Mouse (Mus musculus) midbrain, postnatal 0 days (tissue): ENCODE measurements around the gene Gyg. TPM values are rescaled to one million over a fixed set of nuclear protein-coding genes. Genes with fewer than 3 reads are reported as not detected.

Source experiments
- ATAC-seq: fragments of 200-750 bp; cut with Nextera tagmentation; 2 replicates; pipeline ENCODE4 v1.8.0; 2017; ENCODE audit warnings: moderate number of reproducible peaks, mild to moderate bottlenecking, moderate TSS enrichment, moderate library complexity; ENCODE audit not compliant: low FRiP score
- DNase-seq: peaks from one replicate; pipeline ENCODE4 v3.0.0-alpha.2; 2015; ENCODE audit warnings: low spot score
- H3K27ac ChIP-seq: fragments of 300-500 bp; sonication (generic); 2 replicates; pipeline ENCODE4 v1.5.1; 2014; ENCODE audit warnings: low read depth, mild to moderate bottlenecking, low read length, mixed read lengths
- H3K27me3 ChIP-seq: fragments of 300-500 bp; sonication (generic); 2 replicates; pipeline ENCODE4 v1.6.1; 2014; ENCODE audit warnings: low read length, control low read depth, mixed read lengths; ENCODE audit not compliant: insufficient read depth
- H3K36me3 ChIP-seq: fragments of 300-500 bp; sonication (generic); 2 replicates; pipeline ENCODE4 v1.6.1; 2014; ENCODE audit warnings: low read length, control low read depth, mixed read lengths; ENCODE audit not compliant: insufficient read depth
- H3K4me1 ChIP-seq: fragments of 300-500 bp; sonication (generic); 2 replicates; pipeline ENCODE4 v1.6.1; 2014; ENCODE audit warnings: mild to moderate bottlenecking, control low read depth, antibody characterized with exemption, low read length, mixed read lengths; ENCODE audit not compliant: insufficient read depth
- H3K4me2 ChIP-seq: fragments of 300-500 bp; sonication (generic); 2 replicates; pipeline ENCODE4 v1.6.1; 2014; ENCODE audit warnings: low read depth, mild to moderate bottlenecking, low read length, mixed read lengths; ENCODE audit not compliant: poor library complexity, severe bottlenecking
- H3K4me3 ChIP-seq: fragments of 300-500 bp; sonication (generic); 2 replicates; pipeline ENCODE4 v1.5.1; 2014; ENCODE audit warnings: low read depth, mild to moderate bottlenecking, low read length, moderate library complexity
- H3K9ac ChIP-seq: fragments of 300-500 bp; sonication (generic); replicated peaks from 2 replicates; pipeline ENCODE4 v1.6.1; 2014; ENCODE audit warnings: mild to moderate bottlenecking, low read length, moderate library complexity, mixed read lengths; ENCODE audit not compliant: poor library complexity, severe bottlenecking
- H3K9me3 ChIP-seq: fragments of 300-500 bp; sonication (generic); 2 replicates; pipeline ENCODE4 v1.6.1; 2016; ENCODE audit warnings: low read length, control low read depth
- CTCF ChIP-seq: IDR thresholded peaks from 2 replicates; pipeline ENCODE4 v1.5.1; 2016; ENCODE audit warnings: antibody characterized with exemption, mild to moderate bottlenecking
- WGBS: fragments of 180-500 bp; shearing (Covaris S2); extraction: QIAGEN DNeasy Blood & Tissue Kit; methylation state at CpG from one replicate; pipeline ENCODE4 v1.1.7; 2014; 5-methylcytosine and 5-hydroxymethylcytosine counted together
- polyA plus RNA-seq: library from polyadenylated mRNA; unstranded; fragments of >200 nt; fragmentation: Nextera tagmentation; extraction: Ambion mirVana; gene quantifications from 2 replicates; pipeline ENCODE4 v1.2.1, GENCODE M21; 2015
- total RNA-seq: library from RNA; depleted of rRNA; stranded (reverse); fragments of >200 nt; gene quantifications from 2 replicates; pipeline ENCODE4 v1.2.3, GENCODE M21; 2014

The Gyg gene
- total and polyA plus RNA-seq, 2 experiments from 2014 or later, result 38.0 to 77.8 TPM

DNA sequence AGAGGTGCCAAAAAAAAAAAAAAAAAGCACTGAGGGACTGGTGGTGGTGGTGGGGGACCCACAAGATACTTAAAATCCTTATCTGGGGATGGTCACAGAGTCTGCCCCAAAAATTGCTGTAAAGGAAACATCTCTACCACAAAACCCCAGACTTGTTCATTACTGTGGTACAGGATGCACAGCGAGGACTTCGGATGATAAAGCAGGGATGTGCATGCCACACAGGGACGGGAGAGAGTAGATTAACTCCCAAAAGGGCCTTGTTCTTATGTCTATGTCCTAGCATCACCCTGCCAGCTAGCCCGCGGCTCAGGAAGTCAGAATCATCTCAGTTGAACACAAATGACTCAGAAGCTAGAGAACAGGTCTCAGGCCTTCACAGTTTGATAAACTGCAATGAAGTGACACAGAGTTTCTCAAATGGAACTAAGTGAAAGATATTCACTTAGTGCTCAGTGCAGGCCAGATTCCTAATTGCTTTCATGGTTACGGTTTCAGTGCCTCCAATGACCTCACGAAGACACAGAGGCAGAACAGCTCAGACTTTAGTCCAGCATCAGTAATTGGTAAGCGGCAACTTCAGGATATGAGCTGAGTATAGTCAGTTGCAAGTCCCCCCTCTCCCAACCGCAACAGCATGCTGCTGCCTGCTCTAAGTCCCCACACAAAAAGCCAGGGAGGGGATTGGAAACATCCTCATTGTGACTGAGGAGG is 18.1 kb downstream of the Gyg start:
- no peak overlapping the region for H3K27ac ChIP-seq
- ATAC-seq (no peak), DNase-seq (no peak)
- no peak overlapping the region for H3K4me3 ChIP-seq
- H3K4me2 ChIP-seq, result no peak overlapping the region
- no peak for TF ChIP-seq CTCF
- WGBS, result 91% methylated on average over 9 of the region's 9 CpGs
- no peak overlapping the region for H3K9ac ChIP-seq
- no peaks in the 10 kb centered on the region for H3K27me3 ChIP-seq
- H3K4me1 ChIP-seq, result no peaks in the 10 kb centered on the region
- H3K36me3 ChIP-seq, result peaks cover 15% of the 10 kb centered on the region
- no peaks in the 10 kb centered on the region for H3K9me3 ChIP-seq

DNA sequence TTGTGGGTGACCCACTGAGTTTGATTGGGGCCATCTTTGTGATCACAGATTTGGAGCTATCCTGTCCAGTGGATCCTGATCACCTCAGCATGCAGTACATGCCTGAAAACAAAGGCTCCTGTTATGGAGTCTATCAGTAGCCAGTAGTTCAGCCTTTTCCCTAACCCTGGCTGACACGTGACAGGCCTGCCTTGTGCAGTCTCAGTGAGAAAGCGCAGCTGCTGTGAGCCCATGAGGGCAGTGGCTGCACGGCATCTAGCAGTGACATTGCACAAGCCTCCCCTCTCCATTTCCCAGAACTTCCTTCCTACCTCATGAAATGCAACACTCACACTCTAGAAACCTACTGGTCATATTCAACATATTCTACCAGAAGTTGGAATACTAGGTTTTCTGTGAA is 20.6 kb downstream of the Gyg start:
- no peak overlapping the region for H3K9ac ChIP-seq
- no peak overlapping the region for H3K27ac ChIP-seq
- H3K4me2 ChIP-seq, result no peak overlapping the region
- DNase-seq, result no peak
- no peaks in the 10 kb centered on the region for H3K4me1 ChIP-seq
- WGBS, result 84% methylated on average over 3 of the region's 3 CpGs
- no peak overlapping the region for H3K4me3 ChIP-seq
- H3K9me3 ChIP-seq, result no peaks in the 10 kb centered on the region
- no peaks in the 10 kb centered on the region for H3K27me3 ChIP-seq
- TF ChIP-seq CTCF, result no peak
- ATAC-seq, result no peak
- H3K36me3 ChIP-seq, result peaks cover 18% of the 10 kb centered on the region

DNA sequence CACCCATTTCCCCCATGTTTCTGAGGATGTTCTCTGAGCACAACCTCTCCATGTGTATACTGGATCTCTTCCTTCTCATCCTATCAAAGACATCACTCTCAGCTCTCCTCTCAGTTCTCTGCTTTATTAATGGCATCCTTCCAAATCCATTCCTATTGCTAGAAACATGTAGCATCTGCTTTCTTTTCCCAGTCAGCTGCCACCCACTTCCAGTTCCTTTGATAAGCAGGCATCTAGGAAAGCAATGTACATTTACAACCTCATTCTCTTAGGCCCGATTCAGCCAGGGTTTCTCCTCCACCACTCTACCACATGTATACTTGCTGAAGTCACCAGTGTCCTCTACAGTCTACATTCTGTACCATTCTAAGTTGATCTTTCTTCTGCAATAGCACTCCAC is 21.4 kb downstream of the Gyg start:
- Histone ChIP-seq H3K27ac (no peak overlapping the region), H3K36me3 (peaks cover 20% of the 10 kb centered on the region), H3K9ac (no peak overlapping the region), H3K4me1 (no peaks in the 10 kb centered on the region), H3K27me3 (no peaks in the 10 kb centered on the region), H3K4me2 (no peak overlapping the region), H3K4me3 (no peak overlapping the region), H3K9me3 (no peaks in the 10 kb centered on the region)
- TF ChIP-seq CTCF, result no peak
- DNase-seq, result no peak
- ATAC-seq, result no peak
- WGBS, result 94% methylated on average over 1 of the region's 1 CpGs

DNA sequence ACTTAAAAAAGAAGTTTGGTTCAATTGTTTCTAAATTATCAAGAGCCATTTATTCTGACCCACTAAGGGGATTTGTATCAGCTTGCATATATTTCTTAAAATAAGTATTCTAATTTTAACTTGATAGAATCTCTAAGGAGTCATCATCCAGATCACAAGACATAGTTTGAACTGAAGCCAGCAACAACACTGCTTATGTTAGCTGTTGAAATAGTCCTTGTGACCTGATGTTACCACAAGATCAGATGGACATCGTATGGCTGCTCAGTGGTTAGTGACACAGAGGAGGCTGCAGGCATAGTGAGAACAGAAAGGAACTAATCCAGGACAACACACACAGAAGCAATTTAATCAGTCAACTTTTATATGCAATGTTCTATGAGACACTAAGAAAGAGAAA is 22.4 kb downstream of the Gyg start:
- ATAC-seq (no peak), DNase-seq (no peak)
- H3K4me2 ChIP-seq, result no peak overlapping the region
- peaks cover 25% of the 10 kb centered on the region for H3K36me3 ChIP-seq
- H3K4me1 ChIP-seq, result no peaks in the 10 kb centered on the region
- no peak overlapping the region for H3K4me3 ChIP-seq
- H3K9me3 ChIP-seq, result no peaks in the 10 kb centered on the region
- TF ChIP-seq CTCF, result no peak
- no peak overlapping the region for H3K27ac ChIP-seq
- WGBS, result 95% methylated on average over 1 of the region's 1 CpGs
- H3K27me3 ChIP-seq, result no peaks in the 10 kb centered on the region
- no peak overlapping the region for H3K9ac ChIP-seq

DNA sequence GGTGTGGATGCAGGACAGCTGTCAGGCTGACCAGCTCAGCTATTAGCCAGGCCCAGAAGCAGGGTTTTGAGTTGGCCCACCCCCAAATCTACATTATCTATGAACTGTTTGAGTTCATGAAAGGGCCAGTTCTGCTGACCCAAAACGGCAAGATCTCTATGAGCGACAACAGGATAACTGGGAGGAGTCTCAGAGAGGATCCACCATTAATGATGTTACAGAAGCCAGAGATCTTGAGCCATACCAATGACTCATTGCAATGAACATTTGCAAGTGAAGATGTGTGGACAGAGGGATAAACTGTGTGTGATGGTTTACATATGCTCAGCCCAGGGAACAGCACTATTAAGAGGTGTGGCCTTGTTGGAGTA is 23.8 kb downstream of the Gyg start:
- ATAC-seq (no peak), DNase-seq (no peak)
- H3K4me2 ChIP-seq, result no peak overlapping the region
- H3K27ac ChIP-seq, result no peak overlapping the region
- H3K36me3 ChIP-seq, result peaks cover 22% of the 10 kb centered on the region
- no peak overlapping the region for H3K4me3 ChIP-seq
- H3K4me1 ChIP-seq, result no peaks in the 10 kb centered on the region
- 96% methylated on average over 2 of the region's 2 CpGs for WGBS
- TF ChIP-seq CTCF, result no peak
- H3K27me3 ChIP-seq, result no peaks in the 10 kb centered on the region
- no peak overlapping the region for H3K9ac ChIP-seq
- no peaks in the 10 kb centered on the region for H3K9me3 ChIP-seq

DNA sequence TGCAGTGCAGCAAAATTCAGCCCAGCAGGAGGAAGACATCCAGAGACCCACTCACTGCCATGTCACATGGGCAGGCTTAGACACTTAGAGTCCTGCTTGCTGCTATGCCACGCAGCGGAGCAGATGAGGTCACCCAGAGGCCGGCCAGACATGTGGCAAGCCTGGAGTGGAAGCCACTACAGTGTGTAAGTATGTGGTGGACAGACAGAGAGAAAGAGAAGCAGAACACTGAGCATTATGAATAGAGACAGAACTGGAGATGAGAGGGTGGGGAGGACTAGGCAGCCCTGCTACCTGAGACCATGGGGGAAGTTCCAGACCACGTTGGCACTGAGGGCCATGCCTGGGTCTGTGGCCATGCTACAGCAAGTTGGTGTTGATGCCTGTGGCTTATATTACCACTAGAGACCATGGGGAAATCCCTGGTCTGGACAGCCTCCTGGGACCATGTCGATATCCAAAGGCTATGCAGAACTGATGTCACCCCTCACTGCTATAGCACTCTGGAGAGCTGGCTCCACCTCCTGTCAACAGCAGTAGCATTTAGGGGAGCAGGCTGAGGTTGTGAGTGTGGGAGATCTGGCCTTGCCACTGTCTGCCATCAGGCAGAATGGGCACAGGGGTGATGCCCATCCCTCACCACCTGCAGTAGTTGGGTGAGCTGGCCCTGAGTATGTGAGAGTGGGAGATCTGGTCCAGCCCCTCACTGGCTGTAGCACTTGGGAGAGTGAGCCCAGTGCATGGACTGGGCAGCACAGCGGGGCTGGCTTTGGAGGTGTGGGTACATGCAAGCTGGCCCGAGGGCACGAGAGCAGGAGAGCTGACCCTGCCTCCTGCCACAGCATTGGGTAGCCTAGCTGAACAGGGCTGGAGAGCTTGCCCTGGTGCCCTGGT is 24.4 kb downstream of the Gyg start:
- H3K4me1 ChIP-seq, result no peaks in the 10 kb centered on the region
- H3K27me3 ChIP-seq, result no peaks in the 10 kb centered on the region
- no peak overlapping the region for H3K4me2 ChIP-seq
- H3K9me3 ChIP-seq, result no peaks in the 10 kb centered on the region
- no peak overlapping the region for H3K9ac ChIP-seq
- no peak overlapping the region for H3K27ac ChIP-seq
- DNase-seq (no peak), ATAC-seq (no peak)
- H3K36me3 ChIP-seq, result peaks cover 20% of the 10 kb centered on the region
- no peak overlapping the region for H3K4me3 ChIP-seq
- TF ChIP-seq CTCF, result no peak
- 95% methylated on average over 8 of the region's 8 CpGs for WGBS
